Mouse (Mus musculus): Measurements from ENCODE around the gene Ndufb2. TPM values are rescaled to one million over a fixed set of nuclear protein-coding genes. Genes with fewer than 3 reads are reported as not detected.

Ndufb2 gene
- total RNA-seq (2014; rRNA removed), result 234 and 290 TPM in 2 replicates
- 589 and 646 TPM in 2 replicates for polyA plus RNA-seq (2015; fragmentation: Nextera tagmentation; extraction: Ambion mirVana)

GRCm38 (mm10) chr6:39592401-39593214 lies at the start of gene Ndufb2:
Ndufb2 (plus strand) TSS chr6:39592574.
- H3K9ac ChIP-seq (replicated peaks; ENCODE audit: low read length, poor library complexity, severe bottlenecking), result peak within 1 kb of the TSS; percentile 77
- peaks cover 23% of the 10 kb centered on the region for H3K36me3 ChIP-seq (ENCODE audit: insufficient read depth, low read length)
- no peaks in the 10 kb centered on the region for H3K9me3 ChIP-seq (ENCODE audit: low read length)
- ATAC-seq (ENCODE audit: low FRiP score), result peak; percentile 97
- DNase-seq (ENCODE audit: low spot score), result peak; percentile 97
- H3K4me2 ChIP-seq (ENCODE audit: low read depth, low read length, poor library complexity, severe bottlenecking), result peak within 1 kb of the TSS; percentile 58
- peak within 1 kb of the TSS; percentile 89 for H3K27ac ChIP-seq (ENCODE audit: low read depth, low read length)
- peaks cover 6% of the 10 kb centered on the region; the same call in 1 of the 2 replicates for H3K4me1 ChIP-seq (ENCODE audit: insufficient read depth, low read length)
- no peaks in the 10 kb centered on the region for H3K27me3 ChIP-seq (ENCODE audit: insufficient read depth, low read length)
- peak within 1 kb of the TSS; percentile 58 for H3K4me3 ChIP-seq (ENCODE audit: low read depth, low read length)
- under 1% methylated on average over 56 of the region's 56 CpGs for WGBS
- TF ChIP-seq CTCF (IDR thresholded peaks at IDR 0.05), result 0 out of 2 replicates have a peak, but pooled peaks have one; percentile 1

DNA sequence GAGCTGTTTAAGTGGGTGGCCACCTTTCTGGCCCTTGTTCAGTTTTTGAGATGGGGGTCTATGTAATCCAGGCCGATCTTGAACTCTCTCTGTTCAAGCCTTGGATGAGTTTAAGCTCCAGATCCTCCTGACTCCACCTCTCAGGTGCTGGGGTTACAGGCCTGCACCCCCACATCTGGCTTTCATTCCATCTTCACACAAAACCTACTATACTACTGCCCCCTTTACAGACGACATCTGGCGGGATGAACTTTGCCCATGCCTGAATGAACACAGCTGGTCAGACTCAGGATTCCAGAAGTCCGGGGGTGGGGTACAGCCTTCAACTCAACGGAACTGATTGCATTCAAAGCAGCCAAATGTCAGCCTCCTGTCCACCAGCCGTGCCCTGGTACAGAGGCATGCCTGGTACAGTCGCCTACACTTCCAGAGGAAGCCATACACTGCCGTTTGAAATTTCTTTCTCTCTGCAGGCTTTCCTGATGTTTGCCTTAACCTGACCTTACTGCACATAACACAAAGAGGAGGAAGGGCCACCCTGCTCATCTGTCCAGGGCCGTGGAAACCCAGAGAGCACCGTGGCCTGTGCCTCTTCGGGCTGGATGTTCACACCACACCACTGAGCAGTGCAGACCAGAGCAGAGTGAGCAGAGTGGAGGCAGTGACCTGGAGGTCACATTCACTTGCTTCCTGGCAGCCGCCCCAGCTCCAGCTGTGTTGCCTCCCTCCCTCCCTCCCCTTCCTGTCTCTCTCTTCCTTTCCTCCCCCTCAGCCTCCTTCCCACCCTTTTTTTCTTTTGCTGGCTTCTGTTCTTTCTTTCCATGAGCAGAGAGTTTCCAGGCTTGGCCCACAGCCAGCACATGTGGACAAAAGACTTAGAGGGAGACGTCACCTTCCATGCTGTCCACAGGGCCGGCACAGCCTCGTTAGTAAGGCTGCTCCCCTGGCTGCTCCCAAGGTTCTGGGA lies 49.5 kb upstream of the Ndufb2 start:
- peak; percentile 83 for DNase-seq (ENCODE audit: low spot score)
- H3K4me2 ChIP-seq (ENCODE audit: low read depth, low read length, poor library complexity, severe bottlenecking), result no peak overlapping the region

GRCm38 (mm10) chr6:39543769-39544420 lies 48.5 kb upstream of the Ndufb2 start:
- H3K9me3 ChIP-seq (ENCODE audit: low read length), result no peaks in the 10 kb centered on the region
- TF ChIP-seq CTCF (IDR thresholded peaks at IDR 0.05), result no peak
- WGBS, result 34% methylated on average over 15 of the region's 15 CpGs
- H3K27me3 ChIP-seq (ENCODE audit: insufficient read depth, low read length), result no peaks in the 10 kb centered on the region
- no peak overlapping the region for H3K4me3 ChIP-seq (ENCODE audit: low read depth, low read length)
- H3K4me1 ChIP-seq (ENCODE audit: insufficient read depth, low read length), result peaks cover 9% of the 10 kb centered on the region
- DNase-seq (ENCODE audit: low spot score) (no peak), ATAC-seq (ENCODE audit: low FRiP score) (no peak)
- no peak overlapping the region for H3K4me2 ChIP-seq (ENCODE audit: low read depth, low read length, poor library complexity, severe bottlenecking)
- no peak overlapping the region for H3K9ac ChIP-seq (replicated peaks; ENCODE audit: low read length, poor library complexity, severe bottlenecking)
- no peaks in the 10 kb centered on the region for H3K36me3 ChIP-seq (ENCODE audit: insufficient read depth, low read length)
- H3K27ac ChIP-seq (ENCODE audit: low read depth, low read length), result no peak overlapping the region; the same call in 1 of the 2 replicates

More for the DNA sequence above, 49.5 kb upstream of the Ndufb2 start:
- Histone ChIP-seq H3K9me3 (ENCODE audit: low read length) (no peaks in the 10 kb centered on the region), H3K9ac (replicated peaks; ENCODE audit: low read length, poor library complexity, severe bottlenecking) (no peak overlapping the region), H3K36me3 (ENCODE audit: insufficient read depth, low read length) (no peaks in the 10 kb centered on the region), H3K27me3 (ENCODE audit: insufficient read depth, low read length) (no peaks in the 10 kb centered on the region), H3K4me3 (ENCODE audit: low read depth, low read length) (no peak overlapping the region), H3K4me1 (ENCODE audit: insufficient read depth, low read length) (peaks cover 9% of the 10 kb centered on the region), H3K27ac (ENCODE audit: low read depth, low read length) (peak overlapping the region; percentile 51; the same call in 1 of the 2 replicates)
- 23% methylated on average over 15 of the region's 15 CpGs for WGBS
- peak; percentile 69 for ATAC-seq (ENCODE audit: low FRiP score)
- no peak for TF ChIP-seq CTCF (IDR thresholded peaks at IDR 0.05)

GRCm38 (mm10) chr6:39545474-39545873 lies 46.9 kb upstream of the Ndufb2 start:
- WGBS, result 89% methylated on average over 7 of the region's 7 CpGs
- no peak for ATAC-seq (ENCODE audit: low FRiP score)
- no peak overlapping the region for H3K9ac ChIP-seq (replicated peaks; ENCODE audit: low read length, poor library complexity, severe bottlenecking)

DNA sequence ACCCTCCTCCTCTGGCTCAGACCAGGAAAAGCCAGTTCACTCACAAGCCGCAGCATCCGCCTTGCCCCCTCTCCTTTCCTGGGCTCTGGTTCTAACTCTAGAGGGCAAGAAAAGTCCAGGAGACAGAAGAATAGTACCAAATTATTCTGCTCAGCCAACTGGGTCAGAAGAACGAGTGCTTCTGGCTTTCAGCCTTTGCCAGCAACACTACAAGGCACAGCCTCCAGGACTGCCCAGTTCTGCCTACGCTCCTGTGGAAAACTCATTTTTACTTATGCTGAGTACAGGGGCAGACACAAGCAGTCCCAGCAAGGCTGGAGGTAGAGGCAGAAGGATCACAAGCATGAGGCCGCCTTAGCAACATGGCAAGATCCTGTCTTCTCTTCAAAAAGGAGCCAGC lies 44.3 kb upstream of the Ndufb2 start:
- DNase-seq (ENCODE audit: low spot score) (peak; percentile 35), ATAC-seq (ENCODE audit: low FRiP score) (no peak)
- no peak overlapping the region for H3K27ac ChIP-seq (ENCODE audit: low read depth, low read length)

More at GRCm38 (mm10) chr6:39545474-39545873, 46.9 kb upstream of the Ndufb2 start:
- H3K4me2 ChIP-seq (ENCODE audit: low read depth, low read length, poor library complexity, severe bottlenecking), result no peak overlapping the region
- H3K36me3 ChIP-seq (ENCODE audit: insufficient read depth, low read length), result no peaks in the 10 kb centered on the region
- no peak for DNase-seq (ENCODE audit: low spot score)
- H3K4me1 ChIP-seq (ENCODE audit: insufficient read depth, low read length), result peaks cover 6% of the 10 kb centered on the region
- H3K4me3 ChIP-seq (ENCODE audit: low read depth, low read length), result no peak overlapping the region
- H3K27ac ChIP-seq (ENCODE audit: low read depth, low read length), result 0 out of 2 replicates have a peak overlapping the region, but pooled peaks have one; percentile 12
- no peak for TF ChIP-seq CTCF (IDR thresholded peaks at IDR 0.05)
- no peaks in the 10 kb centered on the region for H3K9me3 ChIP-seq (ENCODE audit: low read length)
- no peaks in the 10 kb centered on the region for H3K27me3 ChIP-seq (ENCODE audit: insufficient read depth, low read length)

More for the DNA sequence above, 44.3 kb upstream of the Ndufb2 start:
- H3K4me2 ChIP-seq (ENCODE audit: low read depth, low read length, poor library complexity, severe bottlenecking), result no peak overlapping the region
- no peak for TF ChIP-seq CTCF (IDR thresholded peaks at IDR 0.05)
- H3K9me3 ChIP-seq (ENCODE audit: low read length), result no peaks in the 10 kb centered on the region
- H3K36me3 ChIP-seq (ENCODE audit: insufficient read depth, low read length), result no peaks in the 10 kb centered on the region
- 75% methylated on average over 5 of the region's 5 CpGs for WGBS
- H3K4me3 ChIP-seq (ENCODE audit: low read depth, low read length), result no peak overlapping the region
- H3K27me3 ChIP-seq (ENCODE audit: insufficient read depth, low read length), result no peaks in the 10 kb centered on the region
- H3K9ac ChIP-seq (replicated peaks; ENCODE audit: low read length, poor library complexity, severe bottlenecking), result no peak overlapping the region
- H3K4me1 ChIP-seq (ENCODE audit: insufficient read depth, low read length), result peaks cover 1% of the 10 kb centered on the region
